Mouse (Mus musculus): ENCODE results near the gene Setd7.

DNA sequence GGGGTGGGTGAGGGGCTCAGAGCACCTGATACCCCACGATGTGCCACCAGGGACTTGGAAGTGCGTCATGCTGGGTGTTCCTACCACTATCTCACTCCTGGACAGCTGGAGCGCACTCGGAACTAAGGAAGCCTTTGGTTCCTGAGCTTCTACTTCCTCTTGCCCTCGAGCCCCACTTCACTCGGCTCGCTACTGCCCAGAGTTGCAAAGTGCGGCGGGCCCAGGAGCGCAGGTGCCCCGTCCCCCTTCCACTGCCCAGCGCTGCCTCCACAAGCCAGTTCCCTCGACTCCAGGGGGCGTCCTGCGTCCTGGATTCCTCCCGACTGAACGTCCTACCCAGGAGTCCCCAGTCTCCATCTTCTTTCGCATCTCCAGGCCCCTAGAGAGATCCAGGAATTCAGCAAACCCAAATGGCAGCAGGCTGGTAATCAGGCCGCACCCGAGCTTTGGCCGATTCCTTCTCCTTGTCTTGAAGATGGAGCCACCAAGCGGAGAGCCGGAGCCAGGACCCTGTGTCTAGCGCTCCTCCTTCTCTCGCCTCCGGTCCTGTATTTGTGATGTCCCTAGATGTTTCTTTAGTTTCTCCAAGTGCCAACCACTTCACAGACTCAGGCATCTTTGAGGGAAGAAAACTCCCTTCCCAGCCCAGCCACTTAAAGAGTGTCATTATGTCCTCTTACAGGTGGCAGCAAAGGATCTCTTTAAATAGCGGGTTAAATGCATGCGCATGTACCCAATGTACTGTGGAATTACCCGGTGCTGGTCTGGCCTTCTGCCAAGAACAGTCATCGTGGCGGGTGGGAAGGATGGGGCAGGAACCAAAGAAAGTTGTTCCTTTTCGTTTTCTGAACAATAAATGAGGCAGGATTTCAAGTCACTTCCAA lies 672 bp upstream of the Setd7 start:
- TF ChIP-seq CTCF (IDR thresholded peaks at IDR 0.05) = peak; percentile 68
- no peak for TF ChIP-seq EP300 (IDR thresholded peaks at IDR 0.05)

Data from lung, postnatal 0 days (tissue).